Mouse (Mus musculus): ENCODE results near the gene Cavin2.

Cavin2 gene

GRCm38 (mm10) chr1:51288755-51289619 lies at the start of gene Cavin2:
TSS of gene Cavin2 (plus strand) at chr1:51289126.
- DNase-seq (ENCODE audit: low spot score in 2 of 2): no peak

GRCm38 (mm10) chr1:51241311-51241986 lies 47.5 kb upstream of the Cavin2 start:
- no peak for DNase-seq (ENCODE audit: low spot score in 2 of 2)

- DNase-seq (ENCODE audit: low spot score in 2 of 2): peak; percentile 44 to 72
Measured at GRCm38 (mm10) chr1:51243294-51243693, 45.6 kb upstream of the Cavin2 start.

GRCm38 (mm10) chr1:51243869-51244268 lies 45.1 kb upstream of the Cavin2 start:
- DNase-seq (ENCODE audit: low spot score in 2 of 2): no peak

GRCm38 (mm10) chr1:51245381-51245780 lies 43.5 kb upstream of the Cavin2 start:
- no peak for DNase-seq (ENCODE audit: low spot score in 2 of 2)

GRCm38 (mm10) chr1:51250302-51250701 lies 38.6 kb upstream of the Cavin2 start:
- DNase-seq (ENCODE audit: low spot score in 2 of 2): no peak

GRCm38 (mm10) chr1:51265118-51265800 lies 23.7 kb upstream of the Cavin2 start:
- DNase-seq (ENCODE audit: low spot score in 2 of 2): no peak

- DNase-seq (ENCODE audit: low spot score in 2 of 2): no peak
Measured at GRCm38 (mm10) chr1:51265926-51266325, 23.0 kb upstream of the Cavin2 start.

GRCm38 (mm10) chr1:51267125-51267524 lies 21.8 kb upstream of the Cavin2 start:
- DNase-seq (ENCODE audit: low spot score in 2 of 2): peak; percentile 44 to 70

- no peak for DNase-seq (ENCODE audit: low spot score in 2 of 2)
Measured at GRCm38 (mm10) chr1:51268225-51268624, 20.7 kb upstream of the Cavin2 start.

GRCm38 (mm10) chr1:51270196-51270935 lies 18.6 kb upstream of the Cavin2 start:
- no peak for DNase-seq (ENCODE audit: low spot score in 2 of 2)

- no peak for DNase-seq (ENCODE audit: low spot score in 2 of 2)
Measured at GRCm38 (mm10) chr1:51271845-51272244, 17.1 kb upstream of the Cavin2 start.

GRCm38 (mm10) chr1:51272583-51273201 lies 16.2 kb upstream of the Cavin2 start:
- DNase-seq (ENCODE audit: low spot score in 2 of 2): no peak

GRCm38 (mm10) chr1:51277879-51278567 lies 10.9 kb upstream of the Cavin2 start:
- DNase-seq (ENCODE audit: low spot score in 2 of 2): no peak

- no peak for DNase-seq (ENCODE audit: low spot score in 2 of 2)
Measured at GRCm38 (mm10) chr1:51288201-51288600, 725 bp upstream of the Cavin2 start.

- DNase-seq (ENCODE audit: low spot score in 2 of 2): no peak
Measured at GRCm38 (mm10) chr1:51289620-51290445, 907 bp downstream of the Cavin2 start.

- no peak for DNase-seq (ENCODE audit: low spot score in 2 of 2)
Measured at GRCm38 (mm10) chr1:51290634-51291033, 1.7 kb downstream of the Cavin2 start.

GRCm38 (mm10) chr1:51292348-51292747 lies 3.4 kb downstream of the Cavin2 start:
- no peak for DNase-seq (ENCODE audit: low spot score in 2 of 2)

GRCm38 (mm10) chr1:51300295-51300930 lies 11.5 kb downstream of the Cavin2 start:
- no peak for DNase-seq (ENCODE audit: low spot score in 2 of 2)
